Mouse (Mus musculus) lung, adult 2 months (tissue): ENCODE data around the gene Iqschfp. TPM values are rescaled to one million over a fixed set of nuclear protein-coding genes. Genes with fewer than 3 reads are reported as not detected.

ENCODE experiments used
- DNase-seq: peaks from one replicate; pipeline ENCODE4 v3.0.0; 2022
- H3K4me1 ChIP-seq: fragments of 200-500 bp; 2 replicates; pipeline ENCODE4 v1.6.1; 2011; ENCODE audit warnings: low read length; ENCODE audit not compliant: control insufficient read depth, insufficient read depth
- H3K4me3 ChIP-seq: fragments of 200-500 bp; replicated peaks from 2 replicates; pipeline ENCODE3; 2011; ENCODE audit warnings: low read depth, mild to moderate bottlenecking, control low read depth, low read length; ENCODE audit errors: extremely low read depth
- CTCF ChIP-seq: fragments of 200-500 bp; IDR thresholded peaks from 2 replicates; pipeline ENCODE4 v1.5.1; 2011; ENCODE audit warnings: mild to moderate bottlenecking, low read length, control low read depth; ENCODE audit not compliant: insufficient read depth
- POLR2A ChIP-seq: fragments of 200-500 bp; IDR thresholded peaks from 2 replicates; pipeline ENCODE4 v1.6.1; 2011; ENCODE audit warnings: low read depth, mild to moderate bottlenecking, control low read depth, low read length, borderline replicate concordance; ENCODE audit errors: extremely low read depth
- WGBS: fragments of 180-500 bp; shearing (Covaris S2); methylation state at CpG from one replicate; pipeline ENCODE4 v1.1.7; 2018; 5-methylcytosine and 5-hydroxymethylcytosine counted together
- polyA plus RNA-seq: library from polyadenylated mRNA; depleted of rRNA; stranded (reverse); fragments of >200 nt; gene quantifications from 2 replicates; pipeline ENCODE4 v1.2.3, GENCODE M21; 2012

The Iqschfp gene
- polyA plus RNA-seq, 1 experiment: not detected

GRCm38 (mm10) chr3:68372925-68373324, 480.9 kb downstream of the Iqschfp start:
- Histone ChIP-seq H3K4me1 (no peaks in the 10 kb centered on the region), H3K4me3 (no peak overlapping the region)
- no peak for DNase-seq
- TF ChIP-seq CTCF (no peak), POLR2A (no peak)
- 67% methylated on average over 1 of the region's 1 CpGs for WGBS

- Histone ChIP-seq H3K4me1 (no peaks in the 10 kb centered on the region), H3K4me3 (no peak overlapping the region)
- no peak for DNase-seq
- TF ChIP-seq CTCF (no peak), POLR2A (no peak)
- 14% methylated on average over 10 of the region's 10 CpGs for WGBS
Measured at GRCm38 (mm10) chr3:68375100-68375508, 483.1 kb downstream of the Iqschfp start.

GRCm38 (mm10) chr3:68377452-68378198, 485.6 kb downstream of the Iqschfp start:
- TF ChIP-seq POLR2A (no peak), CTCF (no peak)
- no peaks in the 10 kb centered on the region for H3K4me1 ChIP-seq
- no peak overlapping the region for H3K4me3 ChIP-seq
- WGBS: 68% methylated on average over 7 of the region's 7 CpGs
- DNase-seq: no peak

DNA sequence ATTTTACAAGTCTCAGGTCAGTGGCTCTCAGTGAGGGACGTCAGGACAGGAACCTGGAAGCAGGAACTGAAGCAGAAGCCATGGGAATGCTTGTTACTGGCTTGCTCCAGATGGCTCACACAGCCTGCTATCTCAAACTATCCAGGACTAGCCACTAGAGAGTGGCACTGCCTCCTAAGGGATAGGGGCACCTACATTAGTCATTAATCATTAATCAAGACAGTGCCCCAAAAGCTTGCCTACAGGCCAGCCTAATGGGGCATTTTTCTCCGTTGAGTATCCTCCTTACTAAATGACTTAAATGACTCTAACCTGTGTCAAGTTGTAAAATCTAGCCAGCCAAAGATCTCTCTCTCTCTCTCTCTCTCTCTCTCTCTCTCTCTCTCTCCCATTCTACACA, 486.8 kb downstream of the Iqschfp start:
- no peak overlapping the region for H3K4me3 ChIP-seq
- WGBS: 71% methylated on average over 2 of the region's 2 CpGs
- H3K4me1 ChIP-seq: no peaks in the 10 kb centered on the region
- no peak for DNase-seq
- TF ChIP-seq POLR2A: no peak
- TF ChIP-seq CTCF: no peak

DNA sequence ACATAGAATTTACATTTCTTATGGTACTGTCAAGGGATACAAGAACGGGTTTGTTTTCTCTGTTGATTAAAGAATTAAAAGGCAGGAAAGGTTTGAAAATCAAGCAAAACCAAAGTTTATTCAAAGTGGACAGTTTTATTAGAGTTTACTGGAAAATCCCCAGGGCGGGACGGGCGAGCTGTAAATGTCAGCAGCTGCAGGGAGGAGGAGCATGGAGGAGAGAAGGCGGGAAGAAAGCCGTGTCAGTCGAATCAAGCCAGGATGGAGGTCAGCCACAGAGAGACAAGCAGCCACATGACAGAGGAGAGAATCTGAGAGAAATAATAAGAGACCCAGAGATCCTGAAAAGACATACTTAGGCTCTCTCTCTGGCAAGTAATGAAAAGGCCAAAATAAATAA, 487.2 kb downstream of the Iqschfp start:
- no peak for DNase-seq
- TF ChIP-seq CTCF: no peak
- no peak for TF ChIP-seq POLR2A
- H3K4me3 ChIP-seq: no peak overlapping the region
- WGBS: 54% methylated on average over 7 of the region's 7 CpGs
- no peaks in the 10 kb centered on the region for H3K4me1 ChIP-seq

DNA sequence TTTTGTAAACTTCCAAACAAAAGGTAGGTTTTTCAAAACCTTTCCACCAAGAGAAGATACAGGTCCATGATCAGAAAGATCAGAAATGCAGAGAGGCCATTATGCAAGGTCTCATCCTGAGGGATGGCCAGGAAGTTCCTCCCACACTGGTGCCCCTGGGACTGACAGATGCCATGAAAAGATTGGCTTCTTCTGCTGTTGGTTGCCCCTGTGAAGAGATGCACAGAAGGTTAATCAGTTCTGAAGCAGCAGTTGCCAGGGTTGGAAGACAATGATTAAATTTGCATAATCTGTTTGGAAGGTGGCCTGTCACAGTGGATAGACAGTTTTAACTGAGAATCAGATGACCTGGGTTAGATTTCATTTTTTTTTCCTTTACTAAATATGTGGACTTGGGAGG, 491.6 kb downstream of the Iqschfp start:
- Histone ChIP-seq H3K4me1 (no peaks in the 10 kb centered on the region), H3K4me3 (no peak overlapping the region)
- TF ChIP-seq CTCF (no peak), POLR2A (no peak)
- DNase-seq: no peak

DNA sequence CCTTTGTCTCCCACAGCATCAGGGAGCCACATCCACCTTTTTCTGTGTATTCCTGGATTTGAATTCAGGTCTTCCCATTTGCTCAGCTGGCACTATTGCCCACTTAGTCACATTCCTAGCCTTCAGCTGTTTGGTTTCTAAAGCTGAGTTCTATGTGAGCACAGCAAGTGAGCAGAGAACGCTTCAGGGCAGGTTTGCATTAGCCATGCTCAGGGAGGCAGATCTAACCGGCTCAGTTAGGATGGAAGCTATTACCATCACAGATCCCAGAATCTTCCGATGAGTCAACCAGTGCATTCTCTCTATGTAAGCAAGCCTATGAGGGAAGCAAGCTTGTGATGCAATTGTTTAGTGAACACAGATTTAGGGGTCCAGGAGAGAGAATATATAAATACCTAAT, 493.5 kb downstream of the Iqschfp start:
- 89% methylated on average over 3 of the region's 3 CpGs for WGBS

DNA sequence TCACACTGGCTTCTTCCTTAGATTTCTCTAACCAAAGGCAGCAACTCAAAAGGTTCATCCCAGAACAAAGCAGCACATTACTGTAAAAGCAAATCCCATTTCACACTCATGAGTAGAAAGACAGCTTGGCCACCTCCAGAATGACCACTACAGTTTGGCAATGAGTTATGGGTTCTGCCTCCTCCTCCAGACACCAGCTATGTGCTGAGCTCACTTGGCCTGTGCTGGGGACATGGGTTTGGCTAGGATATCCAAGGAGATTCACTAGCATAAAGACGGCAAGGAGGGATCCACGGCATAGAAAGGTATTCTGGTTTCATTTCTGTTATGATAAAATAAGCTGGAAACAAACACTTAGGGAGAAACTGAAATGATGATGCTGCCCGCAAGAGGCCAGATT, 496.0 kb downstream of the Iqschfp start:
- no peak for DNase-seq
- Histone ChIP-seq H3K4me3 (no peak overlapping the region), H3K4me1 (no peaks in the 10 kb centered on the region)
- no peak for TF ChIP-seq CTCF
- no peak for TF ChIP-seq POLR2A
- 90% methylated on average over 3 of the region's 3 CpGs for WGBS

More for the DNA sequence above, 493.5 kb downstream of the Iqschfp start:
- TF ChIP-seq CTCF: no peak
- no peak for TF ChIP-seq POLR2A
- Histone ChIP-seq H3K4me1 (no peaks in the 10 kb centered on the region), H3K4me3 (no peak overlapping the region)
- no peak for DNase-seq

DNA sequence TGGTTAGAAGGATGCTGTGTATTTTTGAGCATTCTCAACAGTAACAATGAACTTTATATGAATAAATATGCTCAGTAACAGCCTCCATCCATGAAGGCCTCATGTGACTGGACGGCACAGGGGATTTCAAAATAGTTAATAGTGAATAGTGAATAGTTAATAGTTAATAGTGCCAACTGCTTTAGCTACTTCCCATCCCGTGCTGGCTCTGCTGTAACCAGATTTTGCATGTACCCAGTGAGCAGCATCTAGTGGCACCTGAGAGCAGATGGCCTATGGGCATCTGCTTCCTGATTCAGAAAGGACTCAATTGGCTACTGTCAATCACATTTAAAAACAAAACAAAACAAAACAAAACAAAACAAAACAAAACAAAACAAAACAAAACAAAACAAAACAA, 501.5 kb downstream of the Iqschfp start:
- no peak overlapping the region for H3K4me3 ChIP-seq
- WGBS: 69% methylated on average over 2 of the region's 2 CpGs
- no peak for DNase-seq
- H3K4me1 ChIP-seq: no peaks in the 10 kb centered on the region
- TF ChIP-seq CTCF: no peak
- no peak for TF ChIP-seq POLR2A

- WGBS: 73% methylated on average over 3 of the region's 3 CpGs
- Histone ChIP-seq H3K4me1 (no peaks in the 10 kb centered on the region), H3K4me3 (no peak overlapping the region)
- no peak for DNase-seq
- no peak for TF ChIP-seq POLR2A
- TF ChIP-seq CTCF: no peak
Measured at GRCm38 (mm10) chr3:68398691-68399090, 506.7 kb downstream of the Iqschfp start.
